Mouse (Mus musculus) erythroblast, embryonic 14.5 days (primary cell): ENCODE data around the gene Slc45a1. TPM values are rescaled to one million over a fixed set of nuclear protein-coding genes. Genes with fewer than 3 reads are reported as not detected.

Source experiments
- H3K27me3 ChIP-seq: 2 replicates; pipeline ENCODE4 v1.6.1; 2012; ENCODE audit warnings: inconsistent platforms; ENCODE audit not compliant: control insufficient read depth
- H3K36me3 ChIP-seq: 2 replicates; pipeline ENCODE4 v1.6.1; 2012; ENCODE audit warnings: mild to moderate bottlenecking, inconsistent platforms; ENCODE audit not compliant: control insufficient read depth
- H3K4me1 ChIP-seq: 2 replicates; pipeline ENCODE4 v1.6.1; 2012; ENCODE audit warnings: inconsistent platforms; ENCODE audit not compliant: control insufficient read depth
- H3K4me3 ChIP-seq: replicated peaks from 2 replicates; pipeline ENCODE3; 2012; ENCODE audit warnings: moderate library complexity, mild to moderate bottlenecking, inconsistent platforms
- H3K9me3 ChIP-seq: 2 replicates; pipeline ENCODE4 v1.6.1; 2012; ENCODE audit warnings: low read length, inconsistent platforms, mixed read lengths; ENCODE audit not compliant: control insufficient read depth
- GATA1 ChIP-seq: IDR thresholded peaks from 2 replicates; pipeline ENCODE4 v1.6.1; 2012; ENCODE audit warnings: low read length, inconsistent platforms, mixed read lengths
- TAL1 ChIP-seq: IDR thresholded peaks from 3 replicates; pipeline ENCODE4 v1.6.1; 2012; ENCODE audit warnings: low read length, inconsistent platforms, mixed read lengths
- polyA plus RNA-seq: library from polyadenylated mRNA; stranded (reverse); fragments of >175 nt; gene quantifications from 2 replicates; pipeline ENCODE4 v1.2.3, GENCODE M21; 2012

The Slc45a1 gene
- polyA plus RNA-seq, result not detected in 2 replicates

GRCm38 (mm10) chr4:150651390-150652277, at the start of gene Slc45a1:
Gene Slc45a1 (minus strand): TSS chr4:150652174.
- no peaks in the 10 kb centered on the region for H3K36me3 ChIP-seq
- peaks cover 24% of the 10 kb centered on the region for H3K27me3 ChIP-seq
- H3K4me3 ChIP-seq, result no peak within 1 kb of the TSS
- peaks cover 34% of the 10 kb centered on the region for H3K4me1 ChIP-seq
- peaks cover 4% of the 10 kb centered on the region; the same call in 1 of the 2 replicates for H3K9me3 ChIP-seq
- TF ChIP-seq GATA1 (no peak), TAL1 (no peak)

GRCm38 (mm10) chr4:150700849-150701248, 48.9 kb upstream of the Slc45a1 start:
- Histone ChIP-seq H3K4me3 (no peak overlapping the region), H3K36me3 (no peaks in the 10 kb centered on the region)
- TF ChIP-seq GATA1, result no peak
- no peak for TF ChIP-seq TAL1

GRCm38 (mm10) chr4:150694434-150695108, 42.6 kb upstream of the Slc45a1 start:
- Histone ChIP-seq H3K4me3 (no peak overlapping the region), H3K36me3 (no peaks in the 10 kb centered on the region), H3K4me1 (peaks cover 44% of the 10 kb centered on the region), H3K9me3 (no peaks in the 10 kb centered on the region; the same call in 1 of the 2 replicates), H3K27me3 (no peaks in the 10 kb centered on the region)
- TF ChIP-seq TAL1 (no peak), GATA1 (no peak)

More at GRCm38 (mm10) chr4:150700849-150701248, 48.9 kb upstream of the Slc45a1 start:
- H3K27me3 ChIP-seq, result no peaks in the 10 kb centered on the region
- H3K9me3 ChIP-seq, result no peaks in the 10 kb centered on the region
- no peaks in the 10 kb centered on the region; the same call in 1 of the 2 replicates for H3K4me1 ChIP-seq

GRCm38 (mm10) chr4:150692861-150693403, 41.0 kb upstream of the Slc45a1 start:
- Histone ChIP-seq H3K27me3 (no peaks in the 10 kb centered on the region), H3K4me3 (no peak overlapping the region), H3K4me1 (peaks cover 51% of the 10 kb centered on the region), H3K36me3 (no peaks in the 10 kb centered on the region), H3K9me3 (no peaks in the 10 kb centered on the region; the same call in 1 of the 2 replicates)
- TF ChIP-seq TAL1 (no peak), GATA1 (no peak)

GRCm38 (mm10) chr4:150690759-150691158, 38.8 kb upstream of the Slc45a1 start:
- TF ChIP-seq TAL1 (no peak), GATA1 (no peak)
- Histone ChIP-seq H3K4me1 (peaks cover 60% of the 10 kb centered on the region), H3K4me3 (no peak overlapping the region), H3K27me3 (no peaks in the 10 kb centered on the region), H3K36me3 (no peaks in the 10 kb centered on the region), H3K9me3 (no peaks in the 10 kb centered on the region; the same call in 1 of the 2 replicates)

- TF ChIP-seq TAL1, result no peak
- no peak for TF ChIP-seq GATA1
- Histone ChIP-seq H3K36me3 (no peaks in the 10 kb centered on the region), H3K4me3 (no peak overlapping the region), H3K9me3 (no peaks in the 10 kb centered on the region; the same call in 1 of the 2 replicates), H3K27me3 (no peaks in the 10 kb centered on the region), H3K4me1 (peaks cover 63% of the 10 kb centered on the region)
Observed at GRCm38 (mm10) chr4:150689553-150689952, 37.6 kb upstream of the Slc45a1 start.

GRCm38 (mm10) chr4:150687126-150687753, 35.3 kb upstream of the Slc45a1 start:
- no peak overlapping the region for H3K4me3 ChIP-seq
- H3K27me3 ChIP-seq, result no peaks in the 10 kb centered on the region
- no peaks in the 10 kb centered on the region for H3K36me3 ChIP-seq
- H3K4me1 ChIP-seq, result peaks cover 48% of the 10 kb centered on the region
- TF ChIP-seq GATA1, result no peak
- no peak for TF ChIP-seq TAL1
- no peaks in the 10 kb centered on the region; the same call in 1 of the 2 replicates for H3K9me3 ChIP-seq

GRCm38 (mm10) chr4:150686538-150686937, 34.6 kb upstream of the Slc45a1 start:
- Histone ChIP-seq H3K9me3 (no peaks in the 10 kb centered on the region; the same call in 1 of the 2 replicates), H3K27me3 (no peaks in the 10 kb centered on the region), H3K36me3 (no peaks in the 10 kb centered on the region), H3K4me3 (no peak overlapping the region), H3K4me1 (peaks cover 46% of the 10 kb centered on the region)
- TF ChIP-seq TAL1 (no peak), GATA1 (no peak)
